Mouse (Mus musculus) embryonic fibroblast, embryonic 13.5 days (primary cell): ENCODE measurements at regions not wholly inside any gene's neighbourhood (a gene's known extent, or its start where the extent isn't known, plus 50 kb on each side); places are given as distances from the start of the nearest gene placed in this dataset.

ENCODE experiments used
- CTCF ChIP-seq: IDR thresholded peaks from 2 replicates; pipeline ENCODE4 v1.5.1; 2011; ENCODE audit warnings: mild to moderate bottlenecking, control low read depth, low read length, moderate library complexity, borderline replicate concordance; ENCODE audit not compliant: insufficient read depth
- POLR2A ChIP-seq: IDR thresholded peaks from 2 replicates; pipeline ENCODE4 v1.6.1; 2011; ENCODE audit warnings: low read depth, mild to moderate bottlenecking, control low read depth, low read length, moderate library complexity

- TF ChIP-seq POLR2A (no peak), CTCF (no peak)
These were observed 125.9 kb downstream of the Evx1 start for GRCm38 (mm10) chr6:52439204-52439603.
